Mouse (Mus musculus): ENCODE data around the gene Tcaim. TPM values are rescaled to one million over a fixed set of nuclear protein-coding genes. Genes with fewer than 3 reads are reported as not detected.
"Not testable (repeated sequence)": the region's sequence is repeated elsewhere in the genome, so short reads cannot be mapped to it uniquely, and the experiment has no call there.

Gene Tcaim
- polyA plus RNA-seq, 1 experiment = not detected

DNA sequence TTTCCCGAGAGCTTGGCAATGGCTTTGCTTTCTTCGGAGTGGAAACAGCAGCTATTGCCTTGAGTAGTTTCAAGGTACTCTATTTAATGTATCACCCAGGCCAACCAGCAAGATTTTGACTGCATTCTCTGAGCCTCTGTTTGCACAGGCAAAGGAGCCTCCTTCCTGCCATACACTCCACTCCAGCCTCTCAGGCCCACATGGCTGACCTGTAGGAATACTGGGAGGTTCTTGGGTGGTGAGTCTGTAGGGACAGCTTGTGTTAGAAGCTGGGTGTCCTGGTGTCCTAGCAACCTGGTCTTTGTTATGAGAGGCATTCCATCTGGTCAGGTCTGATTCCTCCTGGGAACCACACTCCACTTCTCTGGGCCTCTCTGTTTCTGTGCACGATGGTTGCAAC lies 38.4 kb downstream of the Tcaim start, which contains the start of gene Gm35549:
Gm35549 (minus strand) TSS at position 276 of the 400 bp plus-strand sequence.
- Histone ChIP-seq H3K4me3 (replicated peaks) (no peak within 1 kb of the TSS), H3K9me3 (ENCODE audit: control insufficient read depth, low read length) (peaks cover 6% of the 10 kb centered on the region), H3K36me3 (ENCODE audit: control insufficient read depth) (peaks cover 2% of the 10 kb centered on the region), H3K4me1 (ENCODE audit: control insufficient read depth) (no peaks in the 10 kb centered on the region), H3K27me3 (ENCODE audit: control insufficient read depth) (no peaks in the 10 kb centered on the region)
- TF ChIP-seq TAL1 (IDR thresholded peaks at IDR 0.05; ENCODE audit: low read length) = no peak
- TF ChIP-seq GATA1 (IDR thresholded peaks at IDR 0.05; ENCODE audit: low read length) = no peak

DNA sequence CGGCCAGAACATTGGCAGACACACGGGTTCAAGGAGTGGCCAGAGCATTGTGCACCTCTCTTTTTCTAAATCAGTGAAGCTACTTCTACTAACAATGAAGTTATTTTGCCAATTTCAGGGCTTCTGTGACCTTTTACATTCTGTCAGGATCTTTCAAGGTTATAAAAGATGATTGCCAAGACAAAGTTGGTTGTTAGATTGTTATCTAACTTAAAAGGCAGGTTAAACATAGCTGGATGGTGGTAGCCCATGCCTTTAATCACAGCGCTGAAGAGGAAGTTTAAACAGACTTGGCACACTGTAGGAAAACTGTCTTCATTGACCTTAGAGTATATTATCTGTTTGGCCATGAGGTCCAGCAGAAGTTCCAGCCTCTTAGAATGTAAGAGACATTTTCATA lies 40.3 kb downstream of the Tcaim start:
- Histone ChIP-seq H3K27me3 (ENCODE audit: control insufficient read depth) (no peaks in the 10 kb centered on the region), H3K36me3 (ENCODE audit: control insufficient read depth) (peaks cover 14% of the 10 kb centered on the region), H3K4me3 (replicated peaks) (no peak overlapping the region), H3K9me3 (ENCODE audit: control insufficient read depth, low read length) (peaks cover 12% of the 10 kb centered on the region), H3K4me1 (ENCODE audit: control insufficient read depth) (no peaks in the 10 kb centered on the region)
- TF ChIP-seq TAL1 (IDR thresholded peaks at IDR 0.05; ENCODE audit: low read length) (no peak), GATA1 (IDR thresholded peaks at IDR 0.05; ENCODE audit: low read length) (no peak)

DNA sequence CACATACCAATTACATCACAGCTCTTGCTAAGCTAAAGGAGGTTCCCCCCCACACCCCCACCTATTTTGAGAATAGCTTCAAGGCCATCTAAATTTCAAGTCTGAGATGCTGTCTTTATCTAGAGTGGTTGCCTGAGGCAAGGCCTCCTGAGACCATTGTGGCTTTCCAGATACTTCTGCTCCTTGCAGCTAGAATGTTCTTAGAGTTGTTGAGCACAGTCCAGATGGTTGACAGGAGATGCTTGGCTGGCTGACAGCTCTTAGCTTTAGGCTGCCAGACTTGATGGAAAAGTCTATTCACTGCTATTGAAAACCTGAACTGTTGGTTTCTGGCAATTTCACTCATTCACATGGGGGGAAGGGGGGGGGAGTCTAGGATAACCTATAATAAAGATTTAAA lies 40.8 kb downstream of the Tcaim start:
- Histone ChIP-seq H3K9me3 (ENCODE audit: control insufficient read depth, low read length) (peaks cover 13% of the 10 kb centered on the region), H3K36me3 (ENCODE audit: control insufficient read depth) (peaks cover 19% of the 10 kb centered on the region), H3K4me1 (ENCODE audit: control insufficient read depth) (no peaks in the 10 kb centered on the region), H3K27me3 (ENCODE audit: control insufficient read depth) (no peaks in the 10 kb centered on the region), H3K4me3 (replicated peaks) (no peak overlapping the region)
- TF ChIP-seq TAL1 (IDR thresholded peaks at IDR 0.05; ENCODE audit: low read length) (no peak), GATA1 (IDR thresholded peaks at IDR 0.05; ENCODE audit: low read length) (no peak)

DNA sequence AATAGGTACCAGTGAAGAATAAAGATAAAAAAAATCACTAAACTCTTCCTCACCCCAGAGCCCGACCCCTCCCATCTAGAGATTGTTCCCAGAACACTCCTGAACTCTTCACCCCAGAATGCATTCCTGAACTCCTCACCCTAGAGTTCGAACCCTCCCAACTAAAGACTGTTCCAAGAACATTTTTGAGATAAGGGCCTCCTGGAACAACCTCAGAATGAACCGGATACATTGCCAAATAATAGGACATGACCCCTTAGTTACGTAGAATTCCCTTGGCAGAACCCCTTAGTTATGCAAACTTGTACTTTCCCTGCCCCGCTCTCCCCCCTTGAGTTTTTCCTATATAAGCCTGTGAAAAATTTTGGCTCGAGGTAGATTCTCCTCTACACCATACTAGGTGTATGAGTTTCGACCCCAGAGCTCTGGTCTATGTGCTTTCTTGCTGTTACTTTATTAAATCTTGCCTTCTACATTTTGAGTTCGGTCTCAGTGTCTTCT lies 42.5 kb downstream of the Tcaim start:
- H3K4me3 ChIP-seq (replicated peaks); H3K4me1 ChIP-seq (ENCODE audit: control insufficient read depth); H3K27me3 ChIP-seq (ENCODE audit: control insufficient read depth): not testable (repeated sequence)
- Histone ChIP-seq H3K36me3 (ENCODE audit: control insufficient read depth) (peaks cover 36% of the 10 kb centered on the region), H3K9me3 (ENCODE audit: control insufficient read depth, low read length) (peaks cover 25% of the 10 kb centered on the region)

DNA sequence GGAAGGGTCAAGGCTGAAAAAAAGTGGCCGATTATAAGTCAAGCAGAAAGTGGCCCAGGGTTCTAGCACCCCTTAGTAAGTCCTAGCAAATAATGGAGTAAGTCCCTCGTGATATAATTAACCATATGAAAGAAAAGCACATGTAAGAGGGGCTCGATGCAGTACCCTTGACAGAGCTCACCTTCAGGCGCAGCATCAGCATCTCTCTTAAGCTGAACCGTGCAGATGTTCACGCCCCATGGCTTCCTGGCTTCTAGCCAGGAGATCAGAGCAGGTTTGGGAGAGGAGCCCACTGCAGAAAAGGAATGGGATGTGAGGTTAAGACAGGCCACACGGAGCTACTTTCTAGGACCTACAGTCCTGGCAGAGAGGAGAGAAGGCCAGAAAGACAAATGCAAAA lies 49.2 kb downstream of the Tcaim start:
- Histone ChIP-seq H3K36me3 (ENCODE audit: control insufficient read depth) (peaks cover 93% of the 10 kb centered on the region), H3K4me3 (replicated peaks) (no peak overlapping the region), H3K4me1 (ENCODE audit: control insufficient read depth) (no peaks in the 10 kb centered on the region), H3K9me3 (ENCODE audit: control insufficient read depth, low read length) (peaks cover 68% of the 10 kb centered on the region), H3K27me3 (ENCODE audit: control insufficient read depth) (no peaks in the 10 kb centered on the region; the same call in 1 of the 2 replicates)
- no peak for TF ChIP-seq TAL1 (IDR thresholded peaks at IDR 0.05; ENCODE audit: low read length)
- no peak for TF ChIP-seq GATA1 (IDR thresholded peaks at IDR 0.05; ENCODE audit: low read length)

DNA sequence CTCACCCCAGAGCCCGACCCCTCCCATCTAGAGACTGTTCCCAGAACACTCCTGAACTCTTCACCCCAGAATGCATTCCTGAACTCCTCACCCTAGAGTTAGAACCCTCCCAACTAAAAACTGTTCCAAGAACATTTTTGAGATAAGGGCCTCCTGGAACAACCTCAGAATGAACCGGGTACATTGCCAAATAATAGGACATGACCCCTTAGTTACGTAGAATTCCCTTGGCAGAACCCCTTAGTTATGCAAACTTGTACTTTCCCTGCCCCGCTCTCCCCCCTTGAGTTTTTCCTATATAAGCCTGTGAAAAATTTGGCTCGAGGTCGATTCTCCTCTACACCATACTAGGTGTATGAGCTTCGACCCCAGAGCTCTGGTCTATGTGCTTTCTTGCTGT lies 49.8 kb downstream of the Tcaim start:
- Histone ChIP-seq H3K36me3 (ENCODE audit: control insufficient read depth) (peaks cover 95% of the 10 kb centered on the region), H3K9me3 (ENCODE audit: control insufficient read depth, low read length) (peaks cover 71% of the 10 kb centered on the region)
- H3K4me1 ChIP-seq (ENCODE audit: control insufficient read depth); H3K4me3 ChIP-seq (replicated peaks); H3K27me3 ChIP-seq (ENCODE audit: control insufficient read depth): not testable (repeated sequence)

DNA sequence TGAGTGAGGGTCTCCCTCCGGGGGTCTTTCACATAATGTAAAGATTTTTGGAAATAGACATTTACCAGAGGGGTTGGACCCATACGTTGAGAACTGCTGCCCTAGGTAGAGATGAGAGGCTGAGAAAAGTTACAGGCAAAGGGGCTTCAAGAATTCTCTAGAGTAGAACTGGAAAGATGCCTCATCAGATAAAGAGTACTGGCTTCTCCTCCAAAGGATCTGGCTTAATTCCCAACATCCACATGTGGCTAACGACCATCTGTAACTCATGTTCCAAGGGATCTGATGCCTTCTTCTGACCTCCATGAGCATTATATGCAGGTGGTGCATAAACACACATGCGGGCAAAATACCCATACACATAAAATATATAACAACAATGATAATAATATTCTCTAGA lies 50.3 kb downstream of the Tcaim start:
- Histone ChIP-seq H3K4me1 (ENCODE audit: control insufficient read depth) (no peaks in the 10 kb centered on the region), H3K9me3 (ENCODE audit: control insufficient read depth, low read length) (peaks cover 72% of the 10 kb centered on the region), H3K27me3 (ENCODE audit: control insufficient read depth) (no peaks in the 10 kb centered on the region; the same call in 1 of the 2 replicates), H3K36me3 (ENCODE audit: control insufficient read depth) (peaks cover 95% of the 10 kb centered on the region), H3K4me3 (replicated peaks) (no peak overlapping the region)
- no peak for TF ChIP-seq GATA1 (IDR thresholded peaks at IDR 0.05; ENCODE audit: low read length)
- no peak for TF ChIP-seq TAL1 (IDR thresholded peaks at IDR 0.05; ENCODE audit: low read length)

DNA sequence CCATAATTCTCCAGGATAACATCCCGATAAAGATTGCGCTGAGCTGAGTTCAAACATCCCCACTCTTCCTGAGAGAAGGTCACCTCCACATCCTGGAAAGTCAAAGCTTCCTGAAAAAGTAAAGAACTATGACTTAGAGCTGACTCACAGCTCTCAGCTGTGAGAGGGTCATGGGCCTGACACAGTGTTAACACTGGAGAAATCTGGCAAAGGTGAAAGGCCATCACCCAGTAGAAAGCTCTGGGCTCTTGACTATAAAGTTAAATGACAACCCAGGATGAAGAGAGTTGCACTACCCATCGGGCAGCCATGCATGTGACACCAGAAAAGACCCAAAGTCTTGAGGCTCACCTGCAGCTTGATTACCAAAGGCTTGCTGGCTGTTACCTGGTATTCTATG lies 51.4 kb downstream of the Tcaim start:
- Histone ChIP-seq H3K4me3 (replicated peaks) (no peak overlapping the region), H3K4me1 (ENCODE audit: control insufficient read depth) (no peaks in the 10 kb centered on the region), H3K9me3 (ENCODE audit: control insufficient read depth, low read length) (peaks cover 82% of the 10 kb centered on the region), H3K27me3 (ENCODE audit: control insufficient read depth) (no peaks in the 10 kb centered on the region; the same call in 1 of the 2 replicates), H3K36me3 (ENCODE audit: control insufficient read depth) (peaks cover 96% of the 10 kb centered on the region)
- TF ChIP-seq TAL1 (IDR thresholded peaks at IDR 0.05; ENCODE audit: low read length) = no peak
- TF ChIP-seq GATA1 (IDR thresholded peaks at IDR 0.05; ENCODE audit: low read length) = no peak

DNA sequence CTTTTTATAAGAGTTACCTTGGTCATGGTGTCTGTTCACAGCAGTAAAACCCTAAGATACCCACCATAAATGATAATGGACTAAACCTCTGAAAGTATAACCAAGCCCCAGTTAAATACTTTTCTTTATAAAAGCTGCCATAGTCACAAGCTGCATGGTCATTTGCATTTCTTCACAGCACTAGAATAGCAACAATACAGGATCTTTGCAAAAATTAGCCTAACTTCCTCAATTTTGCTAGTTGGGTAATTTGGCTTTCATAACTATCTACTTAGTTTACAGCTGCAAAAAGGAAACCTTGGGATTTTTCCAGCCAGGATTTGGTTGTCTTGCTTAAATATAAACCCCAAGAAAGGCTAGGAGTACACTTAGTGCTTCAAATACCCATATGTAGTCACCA lies 55.4 kb downstream of the Tcaim start:
- Histone ChIP-seq H3K27me3 (ENCODE audit: control insufficient read depth) (no peaks in the 10 kb centered on the region; the same call in 1 of the 2 replicates), H3K4me3 (replicated peaks) (no peak overlapping the region), H3K9me3 (ENCODE audit: control insufficient read depth, low read length) (peaks cover 58% of the 10 kb centered on the region), H3K4me1 (ENCODE audit: control insufficient read depth) (peaks cover 18% of the 10 kb centered on the region), H3K36me3 (ENCODE audit: control insufficient read depth) (peaks cover 78% of the 10 kb centered on the region)
- TF ChIP-seq TAL1 (IDR thresholded peaks at IDR 0.05; ENCODE audit: low read length) = no peak
- TF ChIP-seq GATA1 (IDR thresholded peaks at IDR 0.05; ENCODE audit: low read length) = no peak

DNA sequence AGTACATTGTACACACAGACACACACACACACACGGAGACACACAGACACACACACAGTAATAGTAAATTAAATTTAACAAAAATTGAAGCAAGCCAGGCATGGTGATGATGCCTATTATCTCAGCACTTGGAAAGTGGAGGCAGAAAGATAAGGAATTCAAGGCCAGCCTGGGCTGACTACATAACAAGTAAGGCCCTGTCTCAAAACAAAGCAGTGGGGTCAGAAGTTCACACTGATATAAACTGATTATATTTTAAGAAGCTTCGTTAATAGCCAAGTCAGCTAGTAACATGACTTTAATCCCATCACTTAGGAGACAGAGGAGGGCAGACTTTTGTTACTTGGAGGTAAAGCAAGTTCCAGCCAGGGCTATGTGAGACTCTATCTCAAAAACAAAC lies 58.4 kb downstream of the Tcaim start:
- H3K9me3 ChIP-seq (ENCODE audit: control insufficient read depth, low read length) = peaks cover 47% of the 10 kb centered on the region
- peaks cover 49% of the 10 kb centered on the region for H3K36me3 ChIP-seq (ENCODE audit: control insufficient read depth)
- no peak overlapping the region for H3K4me3 ChIP-seq (replicated peaks)
- TF ChIP-seq GATA1 (IDR thresholded peaks at IDR 0.05; ENCODE audit: low read length) (no peak), TAL1 (IDR thresholded peaks at IDR 0.05; ENCODE audit: low read length) (no peak)
- H3K4me1 ChIP-seq (ENCODE audit: control insufficient read depth) = peaks cover 26% of the 10 kb centered on the region
- no peaks in the 10 kb centered on the region; the same call in 1 of the 2 replicates for H3K27me3 ChIP-seq (ENCODE audit: control insufficient read depth)
